Mouse (Mus musculus): ENCODE measurements around the gene Kif12. TPM values are rescaled to one million over a fixed set of nuclear protein-coding genes. Genes with fewer than 3 reads are reported as not detected.

Gene Kif12
- polyA plus RNA-seq, 1 experiment from 2014 or later: 9.0 TPM

Other genes with a start within 250 kb of the Kif12 start
- 9.8 and 12.9 TPM in 2 replicates for gene Zfp618, start 206.6 kb downstream of the Kif12 start, polyA plus RNA-seq (2014; fragmentation: Nextera tagmentation; extraction: Ambion mirVana)
- 736 and 748 TPM in 2 replicates for gene Ambp, start 17.3 kb downstream of the Kif12 start, polyA plus RNA-seq (2014; fragmentation: Nextera tagmentation; extraction: Ambion mirVana)
- 5.0 and 6.4 TPM in 2 replicates for gene Col27a1, start 41.9 kb upstream of the Kif12 start, polyA plus RNA-seq (2014; fragmentation: Nextera tagmentation; extraction: Ambion mirVana)
- not detected in 2 replicates for gene Orm1, start 172.4 kb upstream of the Kif12 start, polyA plus RNA-seq (2014; fragmentation: Nextera tagmentation; extraction: Ambion mirVana)
- not detected in 2 replicates for gene Orm3, start 184.0 kb upstream of the Kif12 start, polyA plus RNA-seq (2014; fragmentation: Nextera tagmentation; extraction: Ambion mirVana)
- gene Orm2, start 190.3 kb upstream of the Kif12 start, polyA plus RNA-seq (2014; fragmentation: Nextera tagmentation; extraction: Ambion mirVana): not detected in 2 replicates
- gene Akna, start 231.2 kb upstream of the Kif12 start, polyA plus RNA-seq (2014; fragmentation: Nextera tagmentation; extraction: Ambion mirVana): 8.8 and 8.9 TPM in 2 replicates

All from liver, embryonic 11.5 days (tissue).